Mouse (Mus musculus): ENCODE results near the gene Frem2. TPM values are rescaled to one million over a fixed set of nuclear protein-coding genes. Genes with fewer than 3 reads are reported as not detected.

Gene Frem2
- polyA plus RNA-seq, 1 experiment from 2014 or later, result 9.0 TPM

DNA sequence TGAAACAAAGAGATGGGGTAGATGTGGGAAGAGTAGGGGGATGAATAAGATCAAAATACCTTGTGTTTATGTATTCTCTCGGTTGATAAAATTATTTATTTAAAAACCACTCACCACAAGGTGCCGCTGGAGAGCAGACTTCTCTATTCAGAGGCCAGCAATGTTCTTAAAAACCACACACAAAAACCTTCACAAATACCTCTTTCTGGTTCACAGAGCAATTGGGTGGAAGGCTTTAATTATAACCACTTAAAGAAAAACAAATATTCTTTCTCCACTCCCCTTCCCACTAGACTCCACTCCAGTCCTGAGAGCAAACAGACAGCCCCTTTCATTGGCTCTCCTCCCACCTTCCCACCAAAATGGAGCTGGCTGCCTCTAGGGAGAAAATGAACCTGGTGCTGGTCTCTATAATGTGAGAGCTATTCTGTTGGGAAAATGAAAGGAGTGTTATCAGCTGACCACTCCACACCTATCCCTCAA is 67.0 kb downstream of the Frem2 start:
- peak; percentile 86 for TF ChIP-seq CTCF (IDR thresholded peaks at IDR 0.05; ENCODE audit: low read depth)

GRCm38 (mm10) chr3:53583248-53583647 is 73.9 kb downstream of the Frem2 start:
- no peak for TF ChIP-seq CTCF (IDR thresholded peaks at IDR 0.05; ENCODE audit: low read depth)
- ATAC-seq (replicated peaks; ENCODE audit: low FRiP score, low read depth) (no peak), DNase-seq (ENCODE audit: low spot score) (no peak)
- Histone ChIP-seq H3K27ac (no peak overlapping the region), H3K4me1 (replicated peaks; ENCODE audit: insufficient read depth, low read length) (no peaks in the 10 kb centered on the region), H3K9me3 (replicated peaks; ENCODE audit: low read length) (no peaks in the 10 kb centered on the region), H3K4me3 (replicated peaks; ENCODE audit: low read depth, low read length) (no peak overlapping the region), H3K27me3 (ENCODE audit: insufficient read depth, low read length) (no peaks in the 10 kb centered on the region), H3K36me3 (ENCODE audit: insufficient read depth, low read length) (no peaks in the 10 kb centered on the region), H3K4me2 (ENCODE audit: low read length) (no peak overlapping the region), H3K9ac (ENCODE audit: low read depth, low read length) (no peak overlapping the region)
- WGBS, result 85% methylated on average over 8 of the region's 8 CpGs

More for the DNA sequence above, 67.0 kb downstream of the Frem2 start:
- WGBS, result 2% methylated on average over 2 of the region's 2 CpGs
- Histone ChIP-seq H3K36me3 (ENCODE audit: insufficient read depth, low read length) (no peaks in the 10 kb centered on the region), H3K27ac (no peak overlapping the region), H3K27me3 (ENCODE audit: insufficient read depth, low read length) (no peaks in the 10 kb centered on the region), H3K4me1 (replicated peaks; ENCODE audit: insufficient read depth, low read length) (no peaks in the 10 kb centered on the region), H3K4me2 (ENCODE audit: low read length) (no peak overlapping the region), H3K9me3 (replicated peaks; ENCODE audit: low read length) (no peaks in the 10 kb centered on the region), H3K4me3 (replicated peaks; ENCODE audit: low read depth, low read length) (no peak overlapping the region), H3K9ac (ENCODE audit: low read depth, low read length) (no peak overlapping the region)
- ATAC-seq (replicated peaks; ENCODE audit: low FRiP score, low read depth) (peak; percentile 34; the same call in 1 of the 2 replicates), DNase-seq (ENCODE audit: low spot score) (peak; percentile 87)

- no peaks in the 10 kb centered on the region for H3K27me3 ChIP-seq (ENCODE audit: insufficient read depth, low read length)
- 50% methylated on average over 5 of the region's 5 CpGs for WGBS
- no peak overlapping the region for H3K4me3 ChIP-seq (replicated peaks; ENCODE audit: low read depth, low read length)
- no peaks in the 10 kb centered on the region for H3K9me3 ChIP-seq (replicated peaks; ENCODE audit: low read length)
- no peaks in the 10 kb centered on the region for H3K36me3 ChIP-seq (ENCODE audit: insufficient read depth, low read length)
- ATAC-seq (replicated peaks; ENCODE audit: low FRiP score, low read depth), result 0 out of 2 replicates have a peak, but pooled peaks have one; percentile 38
- H3K9ac ChIP-seq (ENCODE audit: low read depth, low read length), result no peak overlapping the region
- H3K27ac ChIP-seq, result peak overlapping the region; percentile 47; the same call in 1 of the 2 replicates
- no peaks in the 10 kb centered on the region for H3K4me1 ChIP-seq (replicated peaks; ENCODE audit: insufficient read depth, low read length)
- TF ChIP-seq CTCF (IDR thresholded peaks at IDR 0.05; ENCODE audit: low read depth), result no peak
- no peak overlapping the region for H3K4me2 ChIP-seq (ENCODE audit: low read length)
- peak; percentile 77 for DNase-seq (ENCODE audit: low spot score)
Measured at GRCm38 (mm10) chr3:53580596-53581254, 76.4 kb downstream of the Frem2 start.

DNA sequence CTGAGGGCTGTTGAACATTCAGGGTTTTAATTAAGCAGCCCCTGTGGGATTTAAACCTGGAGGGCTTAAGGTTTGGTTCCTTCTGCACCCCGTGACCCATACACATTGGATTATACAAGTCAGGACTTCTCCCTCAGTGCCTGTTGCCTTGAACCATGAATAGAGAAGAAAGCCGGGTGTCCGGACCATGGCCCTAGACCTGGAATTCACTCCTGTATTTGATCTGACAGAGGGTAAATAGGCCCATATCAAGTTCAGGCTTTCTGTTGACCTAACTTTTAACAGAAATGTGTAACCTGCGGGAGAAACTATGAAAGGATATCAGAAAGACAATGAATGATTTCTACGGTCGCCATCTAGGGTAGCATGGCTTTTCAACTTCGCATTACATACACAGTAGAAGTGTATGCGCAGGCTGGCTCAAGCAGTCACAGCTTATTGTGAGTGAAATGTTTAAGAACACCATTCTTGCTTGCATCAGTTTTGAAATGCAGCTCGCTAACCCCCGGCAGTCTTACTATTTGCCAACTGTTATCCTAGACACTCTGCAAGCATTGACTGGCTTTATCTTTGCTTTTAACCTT is 77.9 kb downstream of the Frem2 start:
- no peaks in the 10 kb centered on the region for H3K4me1 ChIP-seq (replicated peaks; ENCODE audit: insufficient read depth, low read length)
- H3K4me3 ChIP-seq (replicated peaks; ENCODE audit: low read depth, low read length), result no peak overlapping the region
- ATAC-seq (replicated peaks; ENCODE audit: low FRiP score, low read depth) (no peak), DNase-seq (ENCODE audit: low spot score) (no peak)
- H3K9ac ChIP-seq (ENCODE audit: low read depth, low read length), result no peak overlapping the region
- TF ChIP-seq CTCF (IDR thresholded peaks at IDR 0.05; ENCODE audit: low read depth), result no peak
- H3K27me3 ChIP-seq (ENCODE audit: insufficient read depth, low read length), result no peaks in the 10 kb centered on the region
- WGBS, result 94% methylated on average over 10 of the region's 10 CpGs
- no peaks in the 10 kb centered on the region for H3K36me3 ChIP-seq (ENCODE audit: insufficient read depth, low read length)
- H3K9me3 ChIP-seq (replicated peaks; ENCODE audit: low read length), result no peaks in the 10 kb centered on the region
- no peak overlapping the region for H3K27ac ChIP-seq
- no peak overlapping the region for H3K4me2 ChIP-seq (ENCODE audit: low read length)

GRCm38 (mm10) chr3:53576320-53577116 is 80.6 kb downstream of the Frem2 start:
- 33% methylated on average over 7 of the region's 7 CpGs for WGBS
- no peak overlapping the region for H3K27ac ChIP-seq
- H3K9me3 ChIP-seq (replicated peaks; ENCODE audit: low read length), result no peaks in the 10 kb centered on the region
- H3K4me3 ChIP-seq (replicated peaks; ENCODE audit: low read depth, low read length), result no peak overlapping the region
- no peaks in the 10 kb centered on the region for H3K4me1 ChIP-seq (replicated peaks; ENCODE audit: insufficient read depth, low read length)
- no peak overlapping the region for H3K4me2 ChIP-seq (ENCODE audit: low read length)
- H3K27me3 ChIP-seq (ENCODE audit: insufficient read depth, low read length), result no peaks in the 10 kb centered on the region
- H3K36me3 ChIP-seq (ENCODE audit: insufficient read depth, low read length), result no peaks in the 10 kb centered on the region
- peak; percentile 52; the same call in 1 of the 2 replicates for ATAC-seq (replicated peaks; ENCODE audit: low FRiP score, low read depth)
- no peak for DNase-seq (ENCODE audit: low spot score)
- TF ChIP-seq CTCF (IDR thresholded peaks at IDR 0.05; ENCODE audit: low read depth), result no peak
- no peak overlapping the region for H3K9ac ChIP-seq (ENCODE audit: low read depth, low read length)

DNA sequence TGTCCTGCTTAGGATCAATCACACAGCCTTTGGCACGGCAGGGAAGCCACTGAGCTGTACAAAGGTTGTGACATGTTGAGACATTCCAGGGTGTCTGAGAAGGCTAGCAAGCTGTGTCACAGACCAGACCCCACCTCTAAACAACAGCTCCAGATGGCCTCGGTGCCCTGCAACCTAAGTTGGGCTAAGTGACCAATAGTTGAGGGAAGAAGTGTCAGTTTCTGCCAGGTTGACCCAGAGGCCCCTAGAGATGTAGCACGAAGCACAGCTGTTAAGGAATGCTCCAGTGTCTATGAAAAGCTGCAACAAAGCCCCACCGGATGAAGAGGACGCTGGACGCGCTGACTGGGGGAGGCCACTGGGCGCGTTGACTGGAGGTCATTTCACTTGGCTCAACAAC is 83.0 kb downstream of the Frem2 start:
- H3K27me3 ChIP-seq (ENCODE audit: insufficient read depth, low read length), result no peaks in the 10 kb centered on the region
- TF ChIP-seq CTCF (IDR thresholded peaks at IDR 0.05; ENCODE audit: low read depth), result no peak
- H3K4me3 ChIP-seq (replicated peaks; ENCODE audit: low read depth, low read length), result no peak overlapping the region
- H3K9ac ChIP-seq (ENCODE audit: low read depth, low read length), result no peak overlapping the region
- H3K4me1 ChIP-seq (replicated peaks; ENCODE audit: insufficient read depth, low read length), result no peaks in the 10 kb centered on the region
- 59% methylated on average over 9 of the region's 9 CpGs for WGBS
- H3K4me2 ChIP-seq (ENCODE audit: low read length), result no peak overlapping the region
- no peaks in the 10 kb centered on the region for H3K9me3 ChIP-seq (replicated peaks; ENCODE audit: low read length)
- no peak overlapping the region for H3K27ac ChIP-seq
- DNase-seq (ENCODE audit: low spot score) (no peak), ATAC-seq (replicated peaks; ENCODE audit: low FRiP score, low read depth) (no peak)
- no peaks in the 10 kb centered on the region for H3K36me3 ChIP-seq (ENCODE audit: insufficient read depth, low read length)
